Mouse (Mus musculus): ENCODE measurements around the gene Mbnl2. TPM values are rescaled to one million over a fixed set of nuclear protein-coding genes. Genes with fewer than 3 reads are reported as not detected.

Mbnl2 gene
- polyA plus RNA-seq, 1 experiment, result 18.9 TPM

GRCm38 (mm10) chr14:120245081-120245705, 30.3 kb upstream of the Mbnl2 start:
- Histone ChIP-seq H3K4me3 (ENCODE audit: extremely low read depth, insufficient read depth, insufficient read length) (no peak overlapping the region), H3K27ac (ENCODE audit: insufficient read depth, low read length) (no peak overlapping the region), H3K36me3 (ENCODE audit: control insufficient read depth, insufficient read depth, low read length) (no peaks in the 10 kb centered on the region), H3K27me3 (ENCODE audit: control insufficient read depth, insufficient read depth, low read length) (no peaks in the 10 kb centered on the region), H3K4me1 (ENCODE audit: control insufficient read depth, insufficient read depth, insufficient read length) (no peaks in the 10 kb centered on the region)
- no peak for DNase-seq (ENCODE audit: low read depth in 1 of 2, low spot score in 2 of 2)
- WGBS, result 89% methylated on average over 8 of the region's 8 CpGs
- TF ChIP-seq POLR2A (IDR thresholded peaks at IDR 0.05; ENCODE audit: low read depth, low read length), result no peak
- TF ChIP-seq CTCF (IDR thresholded peaks at IDR 0.05; ENCODE audit: extremely low read depth, insufficient read depth, insufficient read length, insufficient replicate concordance), result no peak

DNA sequence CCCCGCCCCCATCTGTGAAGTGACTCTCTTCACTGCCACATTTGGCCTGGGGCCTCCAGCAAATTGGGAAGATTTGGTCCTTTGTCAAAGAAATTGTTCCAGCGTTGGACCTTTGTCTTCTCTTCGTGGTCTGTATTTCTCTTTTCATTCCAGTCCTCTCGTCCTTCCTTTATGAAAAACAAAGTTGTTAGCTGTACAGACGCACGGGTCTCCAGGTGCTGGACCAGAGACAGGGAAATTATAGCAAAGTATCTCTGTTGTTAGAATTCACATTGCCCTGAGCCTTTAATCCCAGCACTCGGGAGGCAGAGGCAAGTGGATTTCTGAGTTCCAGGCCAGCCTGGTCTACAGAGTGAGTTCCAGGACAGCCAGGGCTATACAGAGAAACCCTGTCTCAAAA, 22.1 kb upstream of the Mbnl2 start:
- no peak overlapping the region for H3K4me3 ChIP-seq (ENCODE audit: extremely low read depth, insufficient read depth, insufficient read length)
- H3K36me3 ChIP-seq (ENCODE audit: control insufficient read depth, insufficient read depth, low read length), result no peaks in the 10 kb centered on the region
- no peaks in the 10 kb centered on the region for H3K4me1 ChIP-seq (ENCODE audit: control insufficient read depth, insufficient read depth, insufficient read length)
- no peak for TF ChIP-seq POLR2A (IDR thresholded peaks at IDR 0.05; ENCODE audit: low read depth, low read length)
- TF ChIP-seq CTCF (IDR thresholded peaks at IDR 0.05; ENCODE audit: extremely low read depth, insufficient read depth, insufficient read length, insufficient replicate concordance), result no peak
- H3K27me3 ChIP-seq (ENCODE audit: control insufficient read depth, insufficient read depth, low read length), result no peaks in the 10 kb centered on the region
- no peak for DNase-seq (ENCODE audit: low read depth in 1 of 2, low spot score in 2 of 2)
- no peak overlapping the region for H3K27ac ChIP-seq (ENCODE audit: insufficient read depth, low read length)
- WGBS, result 86% methylated on average over 7 of the region's 7 CpGs

- H3K36me3 ChIP-seq (ENCODE audit: control insufficient read depth, insufficient read depth, low read length), result no peaks in the 10 kb centered on the region
- H3K27me3 ChIP-seq (ENCODE audit: control insufficient read depth, insufficient read depth, low read length), result no peaks in the 10 kb centered on the region
- H3K4me1 ChIP-seq (ENCODE audit: control insufficient read depth, insufficient read depth, insufficient read length), result no peaks in the 10 kb centered on the region
- DNase-seq (ENCODE audit: low read depth in 1 of 2, low spot score in 2 of 2), result no peak
- no peak for TF ChIP-seq POLR2A (IDR thresholded peaks at IDR 0.05; ENCODE audit: low read depth, low read length)
- no peak for TF ChIP-seq CTCF (IDR thresholded peaks at IDR 0.05; ENCODE audit: extremely low read depth, insufficient read depth, insufficient read length, insufficient replicate concordance)
- H3K27ac ChIP-seq (ENCODE audit: insufficient read depth, low read length), result no peak overlapping the region
- no peak overlapping the region for H3K4me3 ChIP-seq (ENCODE audit: extremely low read depth, insufficient read depth, insufficient read length)
- 96% methylated on average over 2 of the region's 2 CpGs for WGBS
Observed at GRCm38 (mm10) chr14:120256146-120256545, 19.3 kb upstream of the Mbnl2 start.

GRCm38 (mm10) chr14:120256623-120257384, 18.7 kb upstream of the Mbnl2 start:
- Histone ChIP-seq H3K36me3 (ENCODE audit: control insufficient read depth, insufficient read depth, low read length) (no peaks in the 10 kb centered on the region), H3K4me3 (ENCODE audit: extremely low read depth, insufficient read depth, insufficient read length) (no peak overlapping the region), H3K4me1 (ENCODE audit: control insufficient read depth, insufficient read depth, insufficient read length) (no peaks in the 10 kb centered on the region), H3K27ac (ENCODE audit: insufficient read depth, low read length) (no peak overlapping the region), H3K27me3 (ENCODE audit: control insufficient read depth, insufficient read depth, low read length) (no peaks in the 10 kb centered on the region)
- 80% methylated on average over 15 of the region's 15 CpGs for WGBS
- DNase-seq (ENCODE audit: low read depth in 1 of 2, low spot score in 2 of 2), result no peak
- TF ChIP-seq CTCF (IDR thresholded peaks at IDR 0.05; ENCODE audit: extremely low read depth, insufficient read depth, insufficient read length, insufficient replicate concordance), result no peak
- TF ChIP-seq POLR2A (IDR thresholded peaks at IDR 0.05; ENCODE audit: low read depth, low read length), result no peak

DNA sequence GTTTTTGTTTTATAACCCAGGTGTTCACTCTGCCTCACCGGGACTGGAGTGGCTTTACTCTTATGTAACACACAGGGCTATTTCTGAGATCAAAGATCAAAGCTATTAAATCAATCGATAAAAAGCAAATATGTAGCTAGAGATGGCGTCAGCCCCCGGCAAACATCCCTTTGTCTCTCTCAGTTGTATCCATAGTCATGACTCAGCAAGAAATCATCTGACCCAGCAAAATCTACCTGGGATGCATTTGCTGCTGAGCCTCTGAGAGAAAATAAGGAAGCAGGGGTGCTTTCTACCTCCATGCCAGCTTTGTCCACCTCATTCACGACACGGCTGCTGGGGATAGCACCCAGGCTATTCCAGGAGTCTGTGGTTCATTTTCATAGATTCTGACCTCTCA, 18.0 kb upstream of the Mbnl2 start:
- DNase-seq (ENCODE audit: low read depth in 1 of 2, low spot score in 2 of 2), result no peak
- 90% methylated on average over 6 of the region's 6 CpGs for WGBS
- no peak for TF ChIP-seq POLR2A (IDR thresholded peaks at IDR 0.05; ENCODE audit: low read depth, low read length)
- TF ChIP-seq CTCF (IDR thresholded peaks at IDR 0.05; ENCODE audit: extremely low read depth, insufficient read depth, insufficient read length, insufficient replicate concordance), result no peak
- H3K4me1 ChIP-seq (ENCODE audit: control insufficient read depth, insufficient read depth, insufficient read length), result no peaks in the 10 kb centered on the region
- H3K4me3 ChIP-seq (ENCODE audit: extremely low read depth, insufficient read depth, insufficient read length), result no peak overlapping the region
- no peak overlapping the region for H3K27ac ChIP-seq (ENCODE audit: insufficient read depth, low read length)
- no peaks in the 10 kb centered on the region for H3K36me3 ChIP-seq (ENCODE audit: control insufficient read depth, insufficient read depth, low read length)
- H3K27me3 ChIP-seq (ENCODE audit: control insufficient read depth, insufficient read depth, low read length), result no peaks in the 10 kb centered on the region

- H3K27me3 ChIP-seq (ENCODE audit: control insufficient read depth, insufficient read depth, low read length), result no peaks in the 10 kb centered on the region
- no peaks in the 10 kb centered on the region for H3K36me3 ChIP-seq (ENCODE audit: control insufficient read depth, insufficient read depth, low read length)
- no peak for DNase-seq (ENCODE audit: low read depth in 1 of 2, low spot score in 2 of 2)
- no peak overlapping the region for H3K27ac ChIP-seq (ENCODE audit: insufficient read depth, low read length)
- H3K4me3 ChIP-seq (ENCODE audit: extremely low read depth, insufficient read depth, insufficient read length), result no peak overlapping the region
- 89% methylated on average over 1 of the region's 1 CpGs for WGBS
- no peak for TF ChIP-seq POLR2A (IDR thresholded peaks at IDR 0.05; ENCODE audit: low read depth, low read length)
- TF ChIP-seq CTCF (IDR thresholded peaks at IDR 0.05; ENCODE audit: extremely low read depth, insufficient read depth, insufficient read length, insufficient replicate concordance), result no peak
- no peaks in the 10 kb centered on the region for H3K4me1 ChIP-seq (ENCODE audit: control insufficient read depth, insufficient read depth, insufficient read length)
Observed at GRCm38 (mm10) chr14:120259426-120259825, 16.0 kb upstream of the Mbnl2 start.

GRCm38 (mm10) chr14:120261606-120262005, 13.9 kb upstream of the Mbnl2 start:
- H3K27ac ChIP-seq (ENCODE audit: insufficient read depth, low read length), result no peak overlapping the region
- H3K4me1 ChIP-seq (ENCODE audit: control insufficient read depth, insufficient read depth, insufficient read length), result no peaks in the 10 kb centered on the region

More at GRCm38 (mm10) chr14:120261606-120262005, 13.9 kb upstream of the Mbnl2 start:
- TF ChIP-seq POLR2A (IDR thresholded peaks at IDR 0.05; ENCODE audit: low read depth, low read length) (no peak), CTCF (IDR thresholded peaks at IDR 0.05; ENCODE audit: extremely low read depth, insufficient read depth, insufficient read length, insufficient replicate concordance) (no peak)
- Histone ChIP-seq H3K36me3 (ENCODE audit: control insufficient read depth, insufficient read depth, low read length) (no peaks in the 10 kb centered on the region), H3K27me3 (ENCODE audit: control insufficient read depth, insufficient read depth, low read length) (no peaks in the 10 kb centered on the region), H3K4me3 (ENCODE audit: extremely low read depth, insufficient read depth, insufficient read length) (no peak overlapping the region)
- no peak for DNase-seq (ENCODE audit: low read depth in 1 of 2, low spot score in 2 of 2)
- WGBS, result 87% methylated on average over 11 of the region's 11 CpGs
